Mouse (Mus musculus) ES-E14 (cell line): ENCODE measurements around the gene Stat5a. TPM values are rescaled to one million over a fixed set of nuclear protein-coding genes. Genes with fewer than 3 reads are reported as not detected.

ENCODE experiments used
- DNase-seq: peaks from one replicate; pipeline ENCODE4 v3.0.0-alpha.2; 2013; ENCODE audit warnings: low read depth, low spot score
- H3K27ac ChIP-seq: 2 replicates; pipeline ENCODE4 v1.5.1; 2012; ENCODE audit warnings: low read depth, mild to moderate bottlenecking, low read length, moderate library complexity, mixed read lengths; ENCODE audit not compliant: poor library complexity, insufficient read depth, severe bottlenecking
- H3K36me3 ChIP-seq: 2 replicates; pipeline ENCODE4 v1.6.1; 2012; ENCODE audit warnings: mild to moderate bottlenecking, low read length, moderate library complexity, mixed read lengths; ENCODE audit not compliant: control insufficient read depth, poor library complexity, insufficient read depth, severe bottlenecking
- H3K4me1 ChIP-seq, 2 experiments: fragments of 150-350 bp in 1 of 2; sonication (generic) in 1 of 2; 2 replicates each; pipeline ENCODE4 v1.6.1; 2012; ENCODE audit warnings: low read length in 2 of 2, mild to moderate bottlenecking in 1 of 2, mixed read lengths in 1 of 2; ENCODE audit not compliant: control insufficient read depth in 2 of 2, insufficient read depth in 2 of 2, poor library complexity in 1 of 2
- H3K4me3 ChIP-seq, 2 experiments: fragments of 150-350 bp in 1 of 2; sonication (generic) in 1 of 2; 2 replicates each; pipeline ENCODE4 v1.5.1; 2012; ENCODE audit warnings: low read length in 2 of 2, low read depth in 1 of 2, mild to moderate bottlenecking in 1 of 2, mixed read lengths in 1 of 2; ENCODE audit not compliant: insufficient read depth in 1 of 2, poor library complexity in 1 of 2, severe bottlenecking in 1 of 2
- H3K9ac ChIP-seq: 2 replicates; pipeline ENCODE4 v1.6.1; 2012; ENCODE audit warnings: low read depth, mild to moderate bottlenecking, low read length, mixed read lengths; ENCODE audit not compliant: poor library complexity, insufficient read depth, severe bottlenecking
- H3K9me3 ChIP-seq: fragments of 150-350 bp; sonication (generic); 2 replicates; pipeline ENCODE4 v1.6.1; 2012; ENCODE audit warnings: low read depth, mild to moderate bottlenecking, low read length; ENCODE audit not compliant: control insufficient read depth, insufficient read depth
- CHD2 ChIP-seq: IDR thresholded peaks from 2 replicates; pipeline ENCODE4 v1.6.1; 2014; ENCODE audit warnings: mild to moderate bottlenecking, low read depth, low read length, inconsistent platforms
- HCFC1 ChIP-seq: IDR thresholded peaks from 2 replicates; pipeline ENCODE4 v1.6.1; 2012; ENCODE audit warnings: low read length, inconsistent platforms, borderline replicate concordance; ENCODE audit not compliant: insufficient read depth
- MAFK ChIP-seq: IDR thresholded peaks from 2 replicates; pipeline ENCODE4 v1.6.1; 2014; ENCODE audit warnings: mild to moderate bottlenecking, low read depth, low read length, inconsistent platforms; ENCODE audit not compliant: insufficient read depth
- ZC3H11A ChIP-seq: IDR thresholded peaks from 2 replicates; pipeline ENCODE4 v1.6.1; 2012; ENCODE audit warnings: low read depth, mild to moderate bottlenecking, inconsistent platforms, low read length, borderline replicate concordance
- ZNF384 ChIP-seq: IDR thresholded peaks from 2 replicates; pipeline ENCODE4 v1.6.1; 2012; ENCODE audit warnings: low read depth, low read length, inconsistent platforms
- in situ Hi-C, 2 experiments: fragments of 600-800 bp; cut with MboI; formaldehyde crosslinking; loops; one replicate each; pipeline ENCODE4 v1.15.1; 2025; ENCODE audit warnings: low sequenced_read_pairs in 2 of 2, inconsistent platforms in 1 of 2; ENCODE audit not compliant: unreplicated experiment in 2 of 2
- total RNA-seq: library from RNA; depleted of rRNA; stranded (reverse); fragments of 300-350 nt; gene quantifications from 2 replicates; pipeline ENCODE4 v1.2.3, GENCODE M21; 2012

Stat5a gene
- total RNA-seq, 1 experiment, result 1.7 TPM

- DNase-seq, result peak; percentile 54
- TF ChIP-seq ZC3H11A (no peak), MAFK (no peak), ZNF384 (no peak), CHD2 (no peak), HCFC1 (no peak)
- in situ Hi-C loops, result no loop called here
- no peak overlapping the region for H3K27ac ChIP-seq
- peak overlapping the region; percentile 76 to 81 for H3K4me3 ChIP-seq
- peaks cover 0 to 13% of the 10 kb centered on the region in 2 experiments; a peak in 2 of 4 replicates for H3K4me1 ChIP-seq
- no peaks in the 10 kb centered on the region for H3K36me3 ChIP-seq
- no peaks in the 10 kb centered on the region for H3K9me3 ChIP-seq
- H3K9ac ChIP-seq, result peak overlapping the region; percentile 70
Observed at GRCm38 (mm10) chr11:100860198-100861048, 1.3 kb downstream of the Stat5a start.

GRCm38 (mm10) chr11:100861335-100861734, 2.2 kb downstream of the Stat5a start:
- no peak overlapping the region for H3K9ac ChIP-seq
- in situ Hi-C loops, result no loop called here
- no peak for TF ChIP-seq MAFK
- TF ChIP-seq ZNF384, result no peak
- TF ChIP-seq ZC3H11A, result no peak
- no peak for TF ChIP-seq CHD2
- no peak for TF ChIP-seq HCFC1
- no peak for DNase-seq
- H3K9me3 ChIP-seq, result no peaks in the 10 kb centered on the region
- H3K4me3 ChIP-seq, result no peak overlapping the region
- peaks cover 0 to 13% of the 10 kb centered on the region in 2 experiments; a peak in 2 of 4 replicates for H3K4me1 ChIP-seq
- no peaks in the 10 kb centered on the region for H3K36me3 ChIP-seq
- no peak overlapping the region for H3K27ac ChIP-seq

GRCm38 (mm10) chr11:100861836-100862235, 2.7 kb downstream of the Stat5a start:
- in situ Hi-C loops, result no loop called here
- TF ChIP-seq CHD2 (no peak), ZC3H11A (no peak), ZNF384 (no peak), MAFK (no peak), HCFC1 (no peak)
- Histone ChIP-seq H3K9ac (no peak overlapping the region), H3K27ac (no peak overlapping the region), H3K4me3 (no peak overlapping the region), H3K36me3 (no peaks in the 10 kb centered on the region), H3K9me3 (no peaks in the 10 kb centered on the region), H3K4me1 (peaks cover 0 to 13% of the 10 kb centered on the region in 2 experiments; a peak in 2 of 4 replicates)
- no peak for DNase-seq

- peaks cover 0 to 13% of the 10 kb centered on the region in 2 experiments; a peak in 2 of 4 replicates for H3K4me1 ChIP-seq
Observed at GRCm38 (mm10) chr11:100863141-100863540, 4.0 kb downstream of the Stat5a start.

More at GRCm38 (mm10) chr11:100863141-100863540, 4.0 kb downstream of the Stat5a start:
- no peak for TF ChIP-seq MAFK
- TF ChIP-seq ZNF384, result no peak
- TF ChIP-seq CHD2, result no peak
- no peak for TF ChIP-seq ZC3H11A
- TF ChIP-seq HCFC1, result no peak
- in situ Hi-C loops, result no loop called here
- DNase-seq, result no peak
- no peaks in the 10 kb centered on the region for H3K9me3 ChIP-seq
- H3K36me3 ChIP-seq, result no peaks in the 10 kb centered on the region
- no peak overlapping the region for H3K9ac ChIP-seq
- H3K4me3 ChIP-seq, result no peak overlapping the region
- no peak overlapping the region for H3K27ac ChIP-seq
